Mouse (Mus musculus): ENCODE results near the gene Kbtbd7.

- TF ChIP-seq POLR2A (IDR thresholded peaks at IDR 0.05; ENCODE audit: control insufficient read depth in 1 of 2, insufficient read depth in 1 of 2, low read depth in 1 of 2, low read length in 2 of 2, poor library complexity in 1 of 2) (no peak), MAX (IDR thresholded peaks at IDR 0.05; ENCODE audit: low read length) (no peak), USF2 (IDR thresholded peaks at IDR 0.05; ENCODE audit: borderline replicate concordance in 1 of 2, insufficient read depth in 1 of 2, low read depth in 1 of 2, low read length in 2 of 2) (no peak), EP300 (IDR thresholded peaks at IDR 0.05; ENCODE audit: low read depth in 1 of 2, low read length in 2 of 2) (no peak), ETS1 (IDR thresholded peaks at IDR 0.05; ENCODE audit: low read depth, low read length) (no peak), CHD1 (IDR thresholded peaks at IDR 0.05; ENCODE audit: low read depth, low read length) (no peak), CTCF (IDR thresholded peaks at IDR 0.05 in 2 of 3, conservative IDR thresholded peaks at IDR 0.05 in 1 of 3; ENCODE audit: control insufficient read depth in 1 of 3, insufficient read depth in 1 of 3, low read depth in 2 of 3, low read length in 3 of 3, poor library complexity in 1 of 3, severe bottlenecking in 1 of 3) (no peak), TAL1 (IDR thresholded peaks at IDR 0.05; ENCODE audit: low read length) (no peak), NELFE (IDR thresholded peaks at IDR 0.05; ENCODE audit: low read depth, low read length) (no peak), CHD2 (IDR thresholded peaks at IDR 0.05; ENCODE audit: low read length) (no peak)
Measured at GRCm38 (mm10) chr14:79445055-79445620, 18.8 kb downstream of the Kbtbd7 start.

All from MEL (cell line).